Mouse (Mus musculus) thymus, adult 2 months (tissue): ENCODE data around the gene Kat6b.

Experiments used
- CTCF ChIP-seq: fragments of 200-500 bp; IDR thresholded peaks from 2 replicates; pipeline ENCODE4 v1.5.1; 2012; ENCODE audit warnings: mild to moderate bottlenecking, control low read depth, low read length, moderate library complexity, borderline replicate concordance; ENCODE audit not compliant: control insufficient read depth, poor library complexity, insufficient read depth; ENCODE audit errors: extremely low read depth
- POLR2A ChIP-seq: fragments of 200-500 bp; IDR thresholded peaks from 2 replicates; pipeline ENCODE4 v1.6.1; 2012; ENCODE audit warnings: mild to moderate bottlenecking, low read length, control low read depth, moderate library complexity; ENCODE audit not compliant: control insufficient read depth, poor library complexity, insufficient read depth; ENCODE audit errors: extremely low read depth

DNA sequence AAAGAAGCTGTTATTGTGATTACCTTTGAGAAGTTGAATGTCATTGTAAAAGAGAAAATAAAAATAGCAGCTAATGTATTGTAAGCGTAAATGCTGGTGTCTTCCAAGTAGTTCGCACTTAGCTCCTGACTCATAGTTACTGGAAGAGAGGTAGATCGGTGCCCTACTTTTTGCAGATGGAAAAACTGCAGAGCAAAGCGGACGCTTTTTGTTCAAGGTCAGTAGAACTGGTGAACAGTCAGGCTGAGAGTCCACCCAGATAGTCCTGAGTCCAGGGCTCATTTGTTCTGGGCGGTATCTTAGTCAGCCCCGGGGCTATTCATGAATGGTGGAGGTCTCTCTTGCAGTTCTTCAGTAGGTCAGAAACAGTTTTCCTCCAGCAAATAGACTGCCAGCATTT lies 39.3 kb downstream of the Kat6b start:
- TF ChIP-seq CTCF, result no peak
- TF ChIP-seq POLR2A, result no peak
